Mouse (Mus musculus) neural tube, embryonic 15.5 days (tissue): ENCODE data around the gene Pnpla5. TPM values are rescaled to one million over a fixed set of nuclear protein-coding genes. Genes with fewer than 3 reads are reported as not detected.

ENCODE experiments used
- microRNA-seq: library from miRNA; unstranded; fragments of <30 nt; microRNA quantifications from one replicate; pipeline ENCODE4, GENCODE M21; 2017
- polyA plus RNA-seq: library from polyadenylated mRNA; unstranded; fragments of >200 nt; fragmentation: Nextera tagmentation; extraction: Ambion mirVana; gene quantifications from 2 replicates; pipeline ENCODE4 v1.2.1, GENCODE M21; 2015

Pnpla5 gene
- polyA plus RNA-seq, 1 experiment from 2014 or later, result not detected

Small RNA genes lying within 50 kb of the gene (microRNA-seq; reads per million reads assigned to microRNA genes)
- gene Mir6392, result not detected

Other genes starting within 250 kb of the Pnpla5 start
- gene Efcab6, start 57.8 kb downstream of the Pnpla5 start, polyA plus RNA-seq, result 0.82 TPM in 2 replicates
- gene Sult4a1, start 17.4 kb downstream of the Pnpla5 start, polyA plus RNA-seq, result 130 and 150 TPM in 2 replicates
- gene Pnpla3, start 44.7 kb upstream of the Pnpla5 start, polyA plus RNA-seq, result 5.9 and 6.6 TPM in 2 replicates
- 89.4 and 91.9 TPM in 2 replicates for gene Samm50, start 69.1 kb upstream of the Pnpla5 start, polyA plus RNA-seq
- gene Parvb, start 108.9 kb upstream of the Pnpla5 start, polyA plus RNA-seq, result 4.8 and 7.2 TPM in 2 replicates
- gene Parvg, start 200.9 kb upstream of the Pnpla5 start, polyA plus RNA-seq, result 1.1 and 17.3 TPM in 2 replicates